Mouse (Mus musculus): Measurements from ENCODE around the gene Miga1.
"Not testable (repeated sequence)": the region's sequence is repeated elsewhere in the genome, so short reads cannot be mapped to it uniquely, and the experiment has no call there.

The Miga1 gene

DNA sequence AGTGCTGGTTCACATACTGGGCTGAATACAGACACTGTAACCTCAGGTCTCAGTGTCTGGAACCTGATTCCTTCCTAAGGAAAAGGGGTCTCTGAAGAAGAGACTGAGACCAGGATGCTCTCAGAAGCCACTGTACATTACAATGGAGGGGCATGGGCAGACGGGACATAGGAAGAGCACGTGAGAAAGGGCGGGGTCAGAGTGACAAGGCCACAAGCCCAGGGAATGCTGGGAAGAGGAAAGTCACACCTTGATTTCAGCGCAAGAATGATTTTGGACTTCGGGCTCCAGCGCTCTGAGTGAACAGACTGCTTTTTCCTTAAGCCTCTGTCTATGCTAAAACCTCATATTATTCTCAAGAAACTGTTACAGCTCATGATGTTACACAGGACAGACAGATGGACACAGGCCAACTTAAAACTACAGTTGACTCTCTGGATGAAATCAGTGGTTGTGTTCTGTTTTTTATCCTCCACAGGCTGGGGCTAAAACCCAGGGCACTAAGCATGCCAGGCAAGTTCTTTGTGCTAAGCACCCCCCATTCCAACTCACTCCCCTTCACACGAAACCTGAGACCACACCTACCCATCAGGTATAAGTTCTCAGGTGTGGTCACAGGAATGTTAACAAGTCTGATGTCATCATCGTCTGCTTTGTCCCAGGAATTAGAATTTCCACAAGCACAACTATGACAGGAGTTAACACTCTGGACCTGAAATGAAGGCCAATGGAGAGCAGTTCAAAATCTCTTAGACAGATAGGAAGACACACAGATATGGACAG is 18.3 kb downstream of the Miga1 start:
- DNase-seq (ENCODE audit: low spot score), result no peak

- DNase-seq (ENCODE audit: low spot score), result no peak
Measured at GRCm38 (mm10) chr3:152320972-152321645, 19.1 kb downstream of the Miga1 start.

DNA sequence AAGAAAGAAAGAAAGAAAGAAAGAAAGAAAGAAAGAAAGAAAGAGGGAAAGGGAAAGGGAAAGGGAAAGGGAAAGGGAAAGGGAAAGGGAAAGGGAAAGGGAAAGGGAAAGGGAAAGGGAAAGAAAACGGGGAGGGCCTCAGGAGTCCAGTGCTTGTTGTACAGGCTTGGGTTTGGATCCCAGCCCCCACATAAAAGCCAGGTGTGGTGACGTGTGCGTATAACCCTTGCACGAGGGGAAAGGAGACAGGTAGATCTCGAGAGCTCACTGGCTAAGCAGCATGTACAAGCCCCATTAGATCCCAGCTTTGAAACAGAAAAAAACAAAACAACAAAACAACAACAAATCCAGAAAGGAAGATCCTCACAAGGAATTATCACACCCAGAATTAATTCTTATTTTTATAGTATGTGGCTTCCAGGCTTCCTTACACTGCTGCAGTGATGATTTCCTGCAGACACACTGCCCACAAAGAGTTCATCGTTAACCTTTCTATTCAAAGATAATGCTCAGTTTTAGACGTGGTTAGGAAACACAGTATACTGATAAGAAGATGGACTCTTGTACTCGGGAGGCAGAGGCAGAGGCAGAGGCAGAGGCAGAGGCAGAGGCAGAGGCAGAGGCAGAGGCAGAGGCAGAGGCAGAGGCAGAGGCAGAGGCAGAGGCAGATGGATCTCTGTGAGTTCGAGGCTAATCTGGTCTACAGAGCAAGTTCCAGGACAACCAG is 23.6 kb downstream of the Miga1 start:
- DNase-seq (ENCODE audit: low spot score), result not testable (repeated sequence)

DNA sequence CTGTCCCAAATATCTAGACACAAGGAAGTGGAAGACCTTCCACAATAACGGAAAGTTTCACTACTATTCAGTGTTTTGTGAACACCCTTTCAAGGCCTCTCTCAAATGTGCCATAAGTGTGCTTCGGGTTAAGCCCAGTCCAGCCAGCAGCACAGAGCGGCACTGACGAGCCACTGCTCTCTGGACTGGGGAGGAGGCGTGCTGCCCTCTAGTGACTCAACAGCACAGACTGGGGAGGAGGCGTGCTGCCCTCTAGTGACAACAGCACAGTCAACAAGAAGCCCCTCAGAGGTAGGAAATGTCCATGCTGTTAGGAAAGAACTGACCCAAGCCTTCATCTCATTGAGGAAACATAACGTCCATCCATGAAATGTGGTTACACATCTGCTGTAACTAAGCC is 24.6 kb downstream of the Miga1 start:
- DNase-seq (ENCODE audit: low spot score), result peak; percentile 89

DNA sequence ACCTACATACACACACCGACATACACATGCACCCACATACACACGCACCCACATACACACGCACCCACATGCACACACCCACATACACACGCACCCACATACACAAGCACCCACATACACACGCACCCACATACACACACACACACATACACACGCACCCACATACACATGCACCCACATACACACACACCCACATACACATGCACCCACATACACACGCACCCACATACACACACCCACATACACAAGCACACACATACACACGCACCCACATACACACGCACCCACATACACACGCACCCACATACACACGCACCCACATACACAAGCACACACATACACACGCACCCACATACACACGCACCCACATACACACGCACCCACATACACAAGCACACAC is 25.5 kb downstream of the Miga1 start:
- DNase-seq (ENCODE audit: low spot score), result not testable (repeated sequence)

- no peak for DNase-seq (ENCODE audit: low spot score)
Measured at GRCm38 (mm10) chr3:152309250-152309645, 31.0 kb downstream of the Miga1 start.

- peak; percentile 76 for DNase-seq (ENCODE audit: low spot score)
Measured at GRCm38 (mm10) chr3:152308485-152309249, 31.5 kb downstream of the Miga1 start.

DNA sequence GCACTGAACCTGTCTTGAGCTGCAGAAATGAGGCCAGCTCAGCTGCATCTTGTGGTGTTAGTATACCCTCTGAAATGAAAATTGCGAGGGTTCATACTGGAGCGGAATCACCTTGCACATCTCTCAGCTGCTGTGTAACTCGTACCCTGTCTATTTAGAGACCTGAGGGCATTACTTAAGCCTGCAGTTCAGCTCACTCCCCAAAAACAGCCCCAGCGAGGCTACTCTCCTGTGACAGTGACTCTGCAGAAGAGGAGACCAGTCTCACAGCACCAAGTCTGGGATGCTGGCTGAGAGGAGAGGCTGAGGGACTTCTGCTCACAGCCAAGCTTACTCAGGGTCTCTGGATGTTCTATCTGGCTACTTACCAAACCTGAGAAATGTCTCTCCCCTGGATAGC is 34.2 kb downstream of the Miga1 start:
- no peak for DNase-seq (ENCODE audit: low spot score)

GRCm38 (mm10) chr3:152305080-152305479 is 35.1 kb downstream of the Miga1 start:
- no peak for DNase-seq (ENCODE audit: low spot score)

GRCm38 (mm10) chr3:152304093-152304815 is 36.0 kb downstream of the Miga1 start:
- DNase-seq (ENCODE audit: low spot score), result peak; percentile 30

DNA sequence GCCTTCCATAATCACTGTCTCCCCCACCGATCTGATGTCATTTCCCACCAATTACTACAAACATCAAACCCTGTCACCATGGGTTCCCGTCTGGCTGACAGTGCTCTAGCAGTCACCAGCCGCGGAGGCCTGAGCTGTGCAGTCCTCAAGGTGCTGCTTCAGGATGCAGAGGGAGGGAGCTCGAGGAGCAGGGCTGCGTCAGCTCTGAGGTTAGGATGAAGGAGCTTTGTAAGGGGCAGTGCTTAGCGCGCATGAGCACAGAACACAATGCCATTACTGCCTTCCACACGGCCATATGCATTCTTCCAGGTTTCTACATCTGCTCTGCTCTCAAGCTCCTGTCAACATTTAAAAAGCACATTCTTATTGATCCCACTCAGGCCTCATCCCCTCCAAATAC is 37.2 kb downstream of the Miga1 start:
- no peak for DNase-seq (ENCODE audit: low spot score)

- no peak for DNase-seq (ENCODE audit: low spot score)
Measured at GRCm38 (mm10) chr3:152300376-152301337, 39.5 kb downstream of the Miga1 start.

DNA sequence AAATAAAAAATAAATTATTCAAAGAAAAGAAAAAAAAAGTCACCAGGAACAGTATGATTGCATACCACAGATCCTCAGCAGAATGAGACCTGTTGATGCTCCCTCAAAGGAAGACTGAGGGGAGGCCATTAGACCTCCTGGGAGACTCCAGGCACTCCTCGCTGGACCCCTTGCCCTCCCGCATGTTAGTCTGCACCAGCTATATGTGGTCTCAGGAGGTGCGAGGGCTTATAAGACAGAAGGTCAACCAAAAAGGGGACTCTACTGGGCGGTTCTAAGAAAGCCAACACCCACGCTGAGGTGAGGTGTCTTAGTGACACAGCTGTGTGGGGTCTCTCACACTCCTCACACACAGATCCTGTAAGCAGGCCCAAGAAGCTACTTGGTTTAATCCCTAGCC is 44.3 kb downstream of the Miga1 start:
- DNase-seq (ENCODE audit: low spot score), result no peak

GRCm38 (mm10) chr3:152294400-152294799 is 45.8 kb downstream of the Miga1 start:
- no peak for DNase-seq (ENCODE audit: low spot score)

DNA sequence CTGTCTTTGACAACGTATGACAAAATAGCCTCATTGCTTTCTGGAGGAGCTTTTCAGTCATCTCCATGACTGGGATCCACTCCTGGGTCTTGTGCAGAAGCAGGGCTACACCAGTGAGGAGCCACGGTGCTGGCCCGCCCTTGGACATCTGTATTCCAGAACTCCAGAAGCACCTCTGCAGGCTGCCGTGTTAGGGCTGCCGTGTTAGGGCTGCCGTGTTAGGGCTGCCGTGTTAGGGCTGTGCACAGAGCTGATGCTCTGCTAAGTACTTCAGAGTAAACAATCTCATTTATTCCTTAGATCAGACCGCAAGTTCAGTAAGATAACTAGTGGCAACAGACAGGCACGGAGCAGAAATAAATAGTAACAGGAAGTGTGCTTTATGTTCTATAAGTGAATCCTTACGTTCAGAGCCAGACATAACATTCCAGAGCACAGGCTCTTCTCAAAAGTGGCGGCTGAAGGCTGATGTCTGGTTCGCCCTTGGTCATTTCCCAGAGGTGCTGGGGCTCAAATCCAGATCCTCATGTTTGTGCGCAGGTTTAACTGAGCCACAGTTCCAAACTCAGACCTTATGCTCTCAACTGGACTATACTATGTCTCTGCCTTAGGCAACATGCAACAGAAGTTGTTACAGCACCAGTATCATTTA is 46.6 kb downstream of the Miga1 start:
- no peak for DNase-seq (ENCODE audit: low spot score)

DNA sequence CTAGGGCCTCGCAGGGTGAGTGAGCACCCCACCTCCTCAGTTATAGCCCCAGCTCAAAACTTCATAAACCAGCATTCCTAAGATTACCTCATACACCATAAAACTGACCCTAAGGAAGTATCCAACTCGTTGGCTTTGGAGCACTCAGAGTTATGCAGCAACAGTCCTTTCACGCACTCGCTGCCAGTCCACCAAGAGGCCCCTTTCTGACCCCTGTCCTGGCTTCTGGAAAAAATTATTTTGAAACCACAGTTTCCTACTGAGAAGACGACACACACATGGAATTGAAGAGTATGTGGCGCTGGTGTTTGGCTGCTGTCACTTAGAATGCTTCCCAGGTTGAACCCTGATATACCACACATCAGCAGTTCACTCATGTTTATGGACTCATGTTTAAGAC is 48.3 kb downstream of the Miga1 start:
- DNase-seq (ENCODE audit: low spot score), result no peak

DNA sequence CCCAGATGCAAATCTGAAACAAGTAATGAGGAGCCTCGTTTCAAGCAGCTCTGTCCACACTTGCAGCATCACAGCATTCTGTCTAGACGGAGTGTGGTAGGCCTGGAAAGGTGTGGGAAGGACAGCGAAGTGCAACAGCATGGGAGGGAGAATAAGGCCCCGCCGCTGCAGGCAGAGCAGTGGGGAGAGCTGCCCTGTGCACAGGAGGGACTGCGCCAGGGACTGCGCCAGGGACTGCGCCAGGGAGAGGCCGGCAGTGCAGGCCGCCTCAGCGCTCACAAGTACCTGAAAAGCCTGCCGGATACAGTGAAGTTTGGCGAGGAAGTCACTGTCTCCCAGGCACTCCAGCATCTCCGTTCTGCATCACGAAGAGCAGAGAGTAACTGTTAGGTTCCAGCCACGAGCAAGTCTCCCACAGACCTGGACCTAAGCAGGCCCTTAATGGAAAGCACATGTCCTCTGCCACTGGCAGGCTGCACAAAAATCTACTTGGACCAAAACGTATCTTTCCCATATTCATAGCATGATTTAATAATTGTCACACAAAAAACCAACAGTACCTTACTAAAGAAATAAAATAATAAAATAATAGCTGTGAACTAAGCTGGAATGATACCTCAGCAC is 49.9 kb downstream of the Miga1 start:
- DNase-seq (ENCODE audit: low spot score), result no peak

- no peak for DNase-seq (ENCODE audit: low spot score)
Measured at GRCm38 (mm10) chr3:152288740-152289139, 51.5 kb downstream of the Miga1 start.

DNA sequence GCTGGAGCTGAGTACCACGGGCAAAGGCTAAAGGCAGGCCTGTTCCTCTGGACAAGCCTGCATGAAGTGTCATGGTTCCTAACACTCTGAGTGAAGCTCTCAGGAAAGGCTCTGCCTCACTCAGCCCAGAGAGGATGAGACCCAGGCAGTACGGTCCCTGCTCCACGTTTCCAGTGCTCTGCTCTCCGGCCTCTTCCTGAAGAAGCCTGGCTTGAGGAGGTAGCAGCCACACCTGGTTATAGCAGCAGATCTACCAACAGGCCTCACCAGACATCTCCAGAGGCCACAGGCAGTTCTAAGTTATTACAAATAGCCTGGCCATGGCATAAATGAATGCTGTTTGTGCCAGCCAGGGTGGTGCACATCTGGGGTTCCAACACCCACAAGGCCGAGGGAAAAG is 51.9 kb downstream of the Miga1 start:
- DNase-seq (ENCODE audit: low spot score), result no peak

Data from urinary bladder, postnatal 14 days (tissue).